Mouse (Mus musculus) adrenal gland (tissue): Measurements from ENCODE around the gene Kdm1b.

Experiments
- intact Hi-C: fragments of 180-260 bp; cut with DNase I; formaldehyde crosslinking; loops from one replicate; pipeline ENCODE4 v1.15.1; 2025

Gene Kdm1b

DNA sequence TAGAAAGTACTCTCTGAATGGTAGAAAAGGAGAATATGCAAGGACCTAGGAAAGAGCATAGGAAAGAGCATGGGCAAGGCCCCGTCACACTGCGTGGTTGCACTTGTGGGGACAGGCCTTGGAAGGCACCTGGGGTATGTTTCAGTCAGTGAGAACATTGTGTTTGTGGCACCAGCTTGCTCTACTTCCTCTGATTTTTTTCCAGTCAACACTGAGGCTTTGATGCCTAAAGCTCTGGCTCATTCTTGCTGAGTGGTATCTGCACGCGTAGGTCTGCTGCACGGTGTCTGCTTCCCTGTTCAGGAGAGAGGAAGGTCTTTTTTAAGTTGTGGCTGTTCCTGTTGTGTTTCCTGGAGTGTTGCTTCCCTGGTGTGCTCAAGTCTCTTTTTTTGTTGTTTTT is 13.5 kb downstream of the Kdm1b start:
- intact Hi-C loops, result no loop called here

DNA sequence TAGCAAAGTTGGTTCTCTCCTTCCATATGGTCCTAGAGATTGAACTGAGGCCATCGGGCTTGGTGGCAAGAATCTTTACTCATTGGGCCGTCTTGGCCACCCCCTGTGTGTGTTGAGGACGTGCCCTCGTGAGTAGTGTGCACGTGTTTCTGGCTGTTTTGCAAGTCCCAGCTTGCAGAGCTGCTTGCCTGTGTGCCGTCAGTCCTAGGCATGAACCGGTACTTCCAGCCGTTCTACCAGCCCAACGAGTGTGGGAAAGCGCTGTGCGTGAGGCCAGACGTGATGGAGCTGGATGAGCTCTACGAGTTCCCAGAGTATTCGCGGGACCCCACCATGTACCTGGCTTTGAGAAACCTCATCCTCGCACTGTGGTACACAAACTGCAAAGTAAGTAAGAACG is 19.5 kb downstream of the Kdm1b start:
- intact Hi-C loops, result no loop called here

DNA sequence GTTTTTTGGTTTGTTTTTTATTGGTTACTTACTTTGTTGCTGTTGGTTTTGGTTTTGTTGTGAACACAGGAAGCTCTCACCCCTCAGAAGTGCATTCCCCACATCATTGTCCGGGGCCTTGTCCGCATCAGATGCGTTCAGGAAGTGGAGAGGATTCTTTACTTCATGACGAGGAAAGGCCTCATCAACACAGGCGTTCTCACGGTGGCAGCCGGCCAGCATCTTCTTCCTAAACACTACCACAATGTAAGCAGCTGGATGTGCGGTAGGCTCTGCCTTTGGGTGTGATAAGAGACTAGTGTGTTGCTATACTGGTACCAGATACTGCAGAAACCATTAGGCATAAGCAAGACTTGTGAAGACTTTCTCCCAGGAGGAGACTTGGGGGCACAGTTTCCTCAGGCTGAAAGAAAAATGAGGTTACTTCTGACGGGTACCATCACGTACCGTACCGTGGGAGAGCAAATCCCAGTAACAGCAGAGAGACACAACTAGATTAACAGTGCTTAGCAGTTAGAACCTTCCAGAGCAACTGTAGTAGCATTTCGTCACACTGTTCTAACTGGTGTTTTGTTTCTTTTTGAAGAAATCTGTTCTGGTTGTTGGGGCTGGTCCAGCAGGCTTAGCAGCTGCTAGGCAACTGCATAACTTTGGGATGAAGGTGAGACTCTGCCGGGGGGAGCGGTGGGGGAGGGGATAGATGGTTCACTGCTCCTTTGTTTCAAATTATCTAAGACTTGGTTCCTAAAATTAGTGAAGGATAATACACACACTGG is 20.9 kb downstream of the Kdm1b start:
- intact Hi-C loops, result no loop called here

DNA sequence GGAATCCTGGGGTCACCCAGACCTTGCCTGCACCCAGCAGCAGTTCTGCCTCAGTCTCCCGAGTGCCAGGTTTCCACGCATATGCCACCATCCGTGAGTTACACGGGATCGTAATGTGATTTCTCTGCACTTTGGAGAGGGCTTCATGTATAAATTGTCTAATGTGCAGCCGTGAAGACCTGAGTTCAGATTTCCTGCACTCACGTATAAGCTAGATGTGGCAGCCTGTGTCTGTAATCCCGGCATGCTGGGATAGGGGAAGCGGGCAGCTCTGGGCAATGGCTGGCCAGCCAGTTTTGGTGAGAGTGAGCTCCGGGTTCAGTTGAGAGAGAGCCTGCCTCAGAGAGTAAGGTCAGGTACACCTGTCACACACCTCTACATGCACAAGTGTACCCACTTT is 23.2 kb downstream of the Kdm1b start:
- intact Hi-C loops, result no loop called here

DNA sequence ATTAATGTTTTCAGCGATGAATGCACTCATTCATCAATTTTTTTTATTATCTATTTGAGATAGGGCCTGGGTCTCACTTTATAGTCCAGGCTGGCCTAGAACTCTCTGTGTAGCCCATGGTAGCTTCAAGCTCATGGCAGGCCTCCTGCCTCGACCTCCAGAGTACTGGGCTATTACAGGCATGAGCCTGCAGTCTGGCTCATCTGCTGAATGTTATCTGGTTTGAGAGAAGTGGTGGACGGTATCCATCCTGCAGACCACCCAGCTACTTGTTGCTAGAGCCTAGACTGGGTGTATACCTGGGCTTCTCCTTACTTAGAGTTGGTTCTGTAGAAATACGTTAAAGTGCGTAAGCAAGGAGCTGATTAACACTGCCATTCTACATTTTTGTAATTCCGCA is 23.7 kb downstream of the Kdm1b start:
- intact Hi-C loops, result no loop called here

DNA sequence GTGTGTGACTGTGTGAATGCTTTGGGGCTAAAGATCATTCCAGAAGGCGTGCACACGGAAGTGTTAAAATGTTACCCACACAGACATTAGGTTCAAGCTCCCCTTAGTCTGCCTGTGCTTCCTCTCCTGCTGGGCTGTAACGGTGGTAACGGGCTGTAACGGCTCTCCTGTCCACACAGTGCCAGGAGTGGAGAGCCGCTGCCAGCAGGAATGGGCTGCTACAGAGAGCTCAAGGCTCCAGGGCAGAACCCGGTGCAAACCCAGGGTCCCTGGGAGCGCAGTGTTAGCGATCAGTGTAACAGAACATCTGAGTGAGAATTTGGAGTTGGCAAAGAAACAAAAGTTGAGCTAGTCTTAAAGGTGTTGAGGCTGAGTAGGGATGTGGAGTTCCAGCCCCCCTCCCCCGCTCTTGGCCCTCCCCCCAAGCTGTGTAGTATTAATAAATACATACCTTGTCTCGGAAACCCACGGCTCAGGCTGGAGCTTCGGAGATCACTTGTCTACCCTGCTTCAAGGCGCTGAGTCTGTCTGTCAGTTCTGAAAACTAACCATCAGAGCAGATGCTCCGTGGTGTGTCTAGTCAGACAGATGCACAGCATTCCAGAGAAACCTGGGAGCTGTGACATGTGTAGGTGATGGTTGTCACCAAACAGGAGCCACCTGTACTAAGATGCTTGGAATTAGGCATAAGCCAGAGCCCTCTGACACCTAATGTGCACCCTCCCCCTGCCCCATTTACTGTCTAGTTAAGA is 27.2 kb downstream of the Kdm1b start:
- intact Hi-C loops, result no loop called here

DNA sequence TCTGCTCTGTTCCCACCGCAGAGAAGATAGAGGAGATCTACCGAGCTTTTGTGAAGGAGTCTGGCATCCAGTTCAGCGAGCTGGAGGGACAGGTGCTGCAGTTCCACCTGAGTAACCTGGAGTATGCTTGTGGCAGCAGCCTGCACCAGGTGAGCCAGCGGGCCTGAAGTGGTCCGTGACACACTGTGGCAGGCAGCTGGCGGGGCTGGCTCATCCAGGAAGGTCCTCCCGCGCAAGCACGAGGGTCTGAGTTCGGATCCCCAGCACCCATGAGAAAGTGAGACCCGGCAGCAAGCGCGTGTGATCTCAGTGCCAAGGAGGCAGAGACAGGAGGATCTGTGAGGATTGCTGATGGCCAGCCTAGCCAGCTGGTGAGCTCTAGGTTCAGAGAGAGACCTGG is 28.6 kb downstream of the Kdm1b start:
- intact Hi-C loops, result no loop called here

DNA sequence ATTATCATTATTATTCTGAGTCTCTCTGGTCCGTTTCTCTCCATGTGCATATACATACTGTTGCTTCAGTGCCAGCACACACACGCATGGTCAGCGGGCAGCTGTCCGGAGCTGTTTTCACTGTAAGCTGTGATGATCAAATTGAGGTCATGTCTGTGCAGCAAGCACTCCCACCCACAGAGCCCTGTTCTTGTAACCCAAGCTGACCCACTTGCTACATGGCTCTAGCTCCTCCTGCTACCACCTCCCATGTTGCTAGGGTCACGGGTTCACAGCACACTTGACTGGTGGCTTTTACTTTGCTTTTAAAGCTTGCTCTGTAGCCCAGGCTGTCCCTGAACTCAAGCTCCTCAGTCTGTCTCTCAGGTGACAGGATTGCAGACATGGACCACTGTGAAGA is 29.2 kb downstream of the Kdm1b start:
- intact Hi-C loops, result no loop called here

DNA sequence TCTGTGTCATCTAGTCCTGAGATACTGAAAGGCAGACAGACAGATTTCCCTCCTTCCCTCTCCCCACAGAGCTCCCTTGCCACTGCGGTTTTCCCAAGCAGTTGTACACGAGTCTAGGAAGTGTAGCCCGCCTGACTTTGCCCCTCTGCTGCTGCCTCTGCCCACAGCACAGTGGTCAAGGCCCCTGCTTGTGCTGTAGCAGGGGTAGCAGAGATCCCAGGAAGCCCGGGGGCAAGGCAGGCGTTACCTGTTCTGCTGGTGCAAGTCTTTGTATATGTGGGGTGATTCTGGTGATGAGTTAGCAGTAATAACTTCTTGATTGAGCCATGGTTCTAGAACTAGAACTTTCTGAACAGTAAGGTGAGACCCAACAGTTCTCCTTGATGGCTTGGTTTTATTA is 32.9 kb downstream of the Kdm1b start:
- intact Hi-C loops, result no loop called here

DNA sequence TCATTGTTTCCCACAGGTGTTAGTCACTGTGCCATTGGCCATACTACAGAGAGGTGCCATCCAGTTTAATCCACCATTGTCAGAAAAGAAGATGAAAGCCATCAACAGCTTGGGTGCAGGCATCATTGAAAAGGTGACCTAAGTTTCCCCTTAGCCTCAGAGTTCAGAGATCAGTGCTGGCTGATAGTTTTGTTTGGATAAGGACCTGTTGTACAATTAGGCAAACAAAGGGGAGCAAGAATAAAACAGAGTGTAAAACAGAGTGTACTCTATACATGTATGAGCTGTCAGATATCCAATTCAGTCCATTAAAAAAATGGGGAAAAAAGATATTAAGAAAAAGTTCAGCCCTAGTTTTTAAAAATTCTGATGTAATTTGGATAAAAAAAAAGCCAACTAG is 34.1 kb downstream of the Kdm1b start:
- intact Hi-C loops, result no loop called here

DNA sequence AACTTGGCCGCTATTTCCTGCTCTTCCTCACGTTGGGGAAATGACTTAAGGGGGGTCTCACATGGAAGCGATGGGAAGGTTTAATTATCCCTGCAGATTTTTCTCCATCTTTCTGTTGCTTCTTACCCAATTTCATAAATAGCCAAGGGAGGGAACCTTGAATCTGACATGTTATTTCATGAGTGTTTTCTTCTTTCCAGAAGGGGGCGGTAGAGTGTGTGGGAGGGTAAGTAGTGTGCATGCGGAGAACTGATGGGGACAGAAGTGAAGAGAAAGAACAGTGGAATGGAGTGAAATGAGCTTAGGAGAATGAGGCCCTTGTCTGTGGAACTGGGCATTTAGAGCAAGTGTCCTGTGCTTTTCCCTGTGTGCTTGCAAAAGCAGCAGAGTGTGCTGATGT is 35.5 kb downstream of the Kdm1b start:
- intact Hi-C loops, result no loop called here

DNA sequence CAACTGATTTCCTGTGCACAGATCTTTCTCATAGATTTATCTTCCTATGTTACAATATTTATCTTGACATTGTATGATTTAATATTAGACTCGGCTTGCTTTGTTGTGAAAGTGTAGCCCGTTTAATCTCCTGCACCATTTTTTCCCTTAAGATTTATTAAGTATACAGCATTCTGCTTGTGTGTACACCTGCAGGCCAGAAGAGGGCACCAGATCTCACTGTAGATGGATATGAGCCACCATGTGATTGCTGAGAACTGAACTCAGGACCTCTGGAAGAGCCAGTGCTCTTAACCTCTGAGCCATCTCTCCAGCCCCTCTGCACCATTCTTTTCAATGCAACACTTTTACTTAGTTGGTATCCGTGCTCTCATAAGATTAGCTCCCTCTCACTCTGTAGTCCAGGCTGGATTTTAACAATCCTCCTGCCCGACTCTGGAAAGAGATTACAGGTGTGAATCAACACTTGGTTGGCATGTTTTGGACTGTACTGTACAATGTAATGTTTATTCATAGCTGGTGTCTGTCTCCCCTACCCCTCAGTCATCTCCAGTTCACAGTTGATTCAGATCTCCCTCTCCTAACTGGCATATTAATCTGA is 37.7 kb downstream of the Kdm1b start:
- intact Hi-C loops, result no loop called here

DNA sequence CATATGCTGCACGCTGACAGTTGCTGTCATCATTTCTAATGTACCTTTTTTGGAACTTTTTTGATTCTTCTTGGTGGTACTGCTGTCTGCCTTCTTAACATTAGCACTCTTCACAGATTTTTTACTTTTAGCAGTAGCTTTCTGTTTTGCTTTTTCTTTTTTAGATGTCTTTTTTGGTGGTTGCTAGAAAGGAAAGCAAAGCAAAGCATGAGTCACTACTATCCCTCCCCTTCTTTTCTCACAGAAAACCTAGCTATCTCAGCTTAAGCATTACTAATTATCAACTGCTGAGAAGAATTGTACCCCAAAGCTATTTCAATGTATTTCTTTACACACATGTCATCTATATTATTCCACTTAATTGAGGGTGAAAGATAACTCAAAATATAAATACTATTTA is 45.1 kb downstream of the Kdm1b start:
- intact Hi-C loops, result no loop called here

DNA sequence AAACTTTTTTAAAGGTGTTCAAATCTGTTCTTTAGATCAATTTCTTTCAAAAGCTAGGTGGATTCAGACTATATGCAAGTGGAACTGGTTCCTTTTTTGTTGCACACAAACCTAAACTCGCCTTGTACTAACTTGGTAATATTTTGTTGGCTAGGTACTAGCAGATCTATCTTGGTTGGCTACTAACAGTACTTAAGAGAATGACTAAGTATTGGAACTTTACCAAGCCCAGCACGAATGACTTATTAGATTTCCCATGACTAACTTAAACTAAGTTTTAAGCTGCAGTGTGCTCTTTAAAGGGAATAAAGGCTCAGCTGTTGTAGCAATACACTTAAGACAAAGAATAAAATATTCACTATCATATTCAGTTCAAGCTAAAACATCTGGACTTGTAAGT is 46.0 kb downstream of the Kdm1b start:
- intact Hi-C loops, result no loop called here

DNA sequence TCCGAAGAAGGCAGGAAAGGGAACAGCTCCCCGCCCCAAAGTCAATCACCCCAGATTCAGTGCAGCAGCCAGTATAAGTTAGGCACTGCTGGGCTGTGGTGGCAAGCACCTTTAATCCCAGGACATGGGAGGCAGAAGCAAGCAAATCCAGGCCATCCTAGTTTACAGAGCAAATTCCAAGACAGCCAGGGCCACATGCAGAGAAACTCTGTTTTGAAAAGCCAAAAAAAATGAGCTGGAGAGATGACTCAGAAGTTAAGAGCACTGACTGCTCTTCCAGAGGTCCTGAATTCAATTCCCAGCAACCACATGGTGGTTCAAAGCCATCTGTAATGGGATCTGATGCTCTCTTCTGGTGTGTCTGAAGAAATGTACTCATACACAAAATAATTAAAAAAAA is 50.5 kb downstream of the Kdm1b start:
- intact Hi-C loops, result no loop called here

DNA sequence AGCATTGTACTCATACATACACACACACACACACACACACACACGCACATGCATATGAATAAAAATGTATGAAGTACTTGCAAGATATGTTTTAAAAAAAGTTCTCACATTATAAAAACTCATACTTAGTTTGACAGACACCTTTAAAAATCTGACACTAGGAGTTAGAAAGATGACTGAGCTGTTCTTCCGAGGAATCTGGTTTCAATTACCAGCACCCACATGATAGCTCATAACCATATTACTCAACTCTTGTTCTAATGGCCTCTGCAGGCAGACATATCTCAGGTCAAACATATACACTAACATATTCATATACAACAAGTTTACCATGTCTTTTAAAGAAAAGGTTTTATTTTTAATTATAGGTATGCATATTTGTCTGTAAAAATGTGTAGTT is 53.3 kb downstream of the Kdm1b start:
- intact Hi-C loops, result no loop called here

DNA sequence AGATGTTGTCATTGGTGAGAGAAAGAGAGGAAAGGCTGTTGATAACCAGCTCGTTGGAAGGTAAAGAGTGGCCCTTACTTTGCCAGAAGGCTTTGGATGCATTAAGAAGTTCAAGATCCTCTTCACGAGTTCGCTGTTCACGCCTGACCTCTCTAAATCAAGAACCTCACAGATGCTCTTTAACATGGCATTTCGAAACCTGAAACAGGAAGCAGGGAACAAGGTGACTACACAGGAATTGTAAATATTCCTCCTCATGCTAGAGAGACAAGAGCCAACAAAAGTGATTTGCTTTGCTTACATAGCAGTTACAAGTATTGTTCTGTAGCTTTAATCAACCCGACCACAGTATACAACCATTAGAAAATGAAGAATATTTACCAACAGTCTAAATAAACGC is 56.0 kb downstream of the Kdm1b start:
- intact Hi-C loops, result no loop called here

DNA sequence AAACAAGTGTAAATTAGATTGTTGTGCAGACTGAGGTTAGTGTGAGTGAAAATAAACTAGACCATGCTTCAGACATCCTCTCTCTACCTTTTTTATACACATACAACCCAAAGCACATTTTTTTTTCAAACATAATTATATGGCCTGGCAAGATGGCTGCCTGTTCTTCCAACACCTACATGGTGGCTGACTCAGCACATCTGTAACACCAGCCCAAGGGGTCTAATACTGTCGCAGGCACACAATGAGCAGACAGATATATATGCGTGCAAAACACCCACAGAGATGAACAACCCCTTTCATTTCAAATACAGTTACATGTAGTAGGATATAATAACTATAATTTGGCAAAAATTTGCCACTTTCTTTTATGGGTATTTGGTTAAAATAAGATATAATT is 57.3 kb downstream of the Kdm1b start:
- intact Hi-C loops, result no loop called here

DNA sequence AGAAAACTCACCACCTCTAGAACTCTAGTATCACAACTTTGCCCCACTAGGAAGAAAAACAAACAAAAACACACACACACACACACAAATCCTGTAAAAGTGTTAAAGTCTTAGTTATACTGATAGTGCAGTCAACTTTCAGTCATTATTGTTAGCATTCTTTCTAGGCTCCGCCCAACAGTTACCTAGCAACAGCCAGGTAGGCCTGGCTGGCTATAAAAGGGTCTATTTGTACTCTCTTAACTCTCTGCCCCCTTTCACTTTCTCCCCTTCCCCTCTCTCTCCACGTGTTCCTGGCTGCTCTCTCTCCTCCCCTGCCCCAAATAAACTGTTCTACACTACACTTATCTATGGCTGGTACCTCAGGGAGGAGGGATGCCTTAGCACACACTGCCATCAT is 60.8 kb downstream of the Kdm1b start:
- intact Hi-C loops, result no loop called here

DNA sequence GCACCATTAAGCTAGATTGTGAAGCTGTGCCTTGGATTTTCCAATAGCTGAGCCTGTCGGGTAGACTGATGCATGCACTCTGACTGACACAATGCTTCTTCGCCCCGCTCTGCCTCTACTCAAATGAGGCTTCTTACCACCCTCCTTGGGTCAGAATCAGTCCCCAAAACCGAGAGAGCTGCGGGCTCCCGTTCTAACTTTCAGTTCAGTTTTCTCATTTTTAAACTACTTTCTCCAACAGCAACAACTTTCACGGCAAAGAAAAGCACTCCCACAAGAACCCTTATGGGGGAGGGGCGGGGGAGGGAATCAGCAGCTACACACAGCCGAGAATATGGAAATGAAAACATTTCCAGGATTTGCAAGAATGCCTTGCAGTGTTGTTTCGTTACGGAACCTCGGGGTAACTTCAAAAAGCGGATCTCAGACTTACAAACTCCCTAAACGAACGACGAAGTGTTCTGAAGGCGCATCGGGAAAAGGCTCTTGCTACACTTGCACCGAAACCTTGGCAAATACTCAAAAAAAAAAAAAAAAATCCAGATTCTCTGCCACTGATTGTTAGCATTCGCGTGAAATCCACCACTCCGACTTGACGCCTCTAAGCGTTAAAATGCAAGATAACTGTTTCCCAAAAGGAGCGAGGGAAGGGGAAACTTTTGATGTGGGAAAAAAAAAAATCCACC is 61.7 kb downstream of the Kdm1b start:
- intact Hi-C loops, result no loop called here

DNA sequence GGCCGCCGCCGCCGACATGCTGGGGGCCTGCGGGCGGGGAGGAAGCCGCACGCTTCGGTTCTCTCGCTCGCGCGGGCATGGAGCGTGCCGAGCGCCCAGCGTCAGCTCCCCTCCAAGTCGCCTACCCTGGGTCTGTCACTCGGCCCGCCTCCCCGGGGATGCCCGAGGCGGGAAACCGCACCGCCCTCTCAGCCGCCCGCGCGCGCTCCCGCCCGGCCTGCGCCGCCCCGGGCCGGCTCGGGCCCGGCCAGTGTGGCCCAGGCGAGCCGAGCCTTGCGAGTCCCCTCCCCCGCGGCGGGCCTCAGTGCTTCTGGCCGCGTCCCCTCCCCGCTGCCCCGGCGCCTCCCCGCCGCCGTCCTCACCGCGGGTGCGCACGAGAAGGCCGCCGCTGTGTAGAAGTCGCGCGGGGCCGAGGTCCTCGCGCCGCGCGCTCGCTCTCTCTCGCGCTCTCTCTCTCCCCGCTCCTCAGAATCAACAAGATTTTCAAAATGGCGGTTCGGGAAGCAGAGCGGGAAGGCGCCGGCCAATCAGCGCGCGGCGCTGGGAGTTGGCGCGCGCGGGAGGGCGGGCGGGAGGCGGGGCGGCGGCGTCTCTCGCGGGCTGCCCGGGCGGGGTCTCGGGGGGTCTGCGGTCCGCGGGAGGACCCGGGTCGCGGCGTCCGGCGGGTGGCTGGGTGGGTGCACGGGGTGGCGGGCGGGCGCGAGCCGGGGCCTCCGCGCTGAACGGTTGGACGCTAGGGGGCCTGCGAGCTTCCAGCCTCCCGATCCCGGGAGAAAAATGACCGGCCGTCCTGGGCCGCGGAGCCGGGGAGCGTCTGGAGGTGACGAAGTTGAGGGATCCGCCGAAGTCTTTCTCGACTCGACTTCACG is 62.6 kb downstream of the Kdm1b start, which contains the start of gene Dek:
Gene Dek (minus strand): TSS at position 491 of the 869 bp plus-strand sequence.
- intact Hi-C loops, result no loop called here
